Mouse (Mus musculus) liver, adult 2 months (tissue): ENCODE results near the gene Nell2. TPM values are rescaled to one million over a fixed set of nuclear protein-coding genes. Genes with fewer than 3 reads are reported as not detected.

Experiments
- DNase-seq: peaks from one replicate; pipeline ENCODE4 v3.0.0-alpha.2; 2011; ENCODE audit warnings: low read depth, low spot score; ENCODE audit errors: extremely low read depth
- H3K27ac ChIP-seq: fragments of 200-500 bp; replicated peaks from 2 replicates; pipeline ENCODE4 v1.5.1; 2012; ENCODE audit warnings: low read depth, mild to moderate bottlenecking, control low read depth, inconsistent platforms, low read length; ENCODE audit not compliant: insufficient read depth
- H3K27me3 ChIP-seq: fragments of 200-500 bp; 2 replicates; pipeline ENCODE4 v1.6.1; 2012; ENCODE audit warnings: mild to moderate bottlenecking, moderate library complexity, low read length, inconsistent platforms; ENCODE audit not compliant: control insufficient read depth, insufficient read depth
- H3K36me3 ChIP-seq: fragments of 200-500 bp; 2 replicates; pipeline ENCODE4 v1.6.1; 2012; ENCODE audit warnings: low read length, inconsistent platforms; ENCODE audit not compliant: control insufficient read depth, insufficient read depth
- H3K4me1 ChIP-seq: fragments of 200-500 bp; 2 replicates; pipeline ENCODE4 v1.6.1; 2011; ENCODE audit warnings: low read length; ENCODE audit not compliant: control insufficient read depth, insufficient read depth
- H3K4me3 ChIP-seq: fragments of 200-500 bp; 2 replicates; pipeline ENCODE4 v1.5.1; 2011; ENCODE audit warnings: low read depth, mild to moderate bottlenecking, control low read depth, low read length, moderate library complexity; ENCODE audit not compliant: insufficient read depth
- H3K79me2 ChIP-seq: fragments of 200-500 bp; 2 replicates; pipeline ENCODE4 v1.6.1; 2012; ENCODE audit warnings: inconsistent platforms, mild to moderate bottlenecking, low read length, moderate library complexity; ENCODE audit not compliant: control insufficient read depth, insufficient read depth
- H3K9ac ChIP-seq: fragments of 200-500 bp; 2 replicates; pipeline ENCODE4 v1.6.1; 2012; ENCODE audit warnings: low read depth, mild to moderate bottlenecking, control low read depth, inconsistent platforms, low read length
- CTCF ChIP-seq: fragments of 200-500 bp; IDR thresholded peaks from 2 replicates; pipeline ENCODE4 v1.5.1; 2011; ENCODE audit warnings: low read depth, low read length, control low read depth
- POLR2A ChIP-seq: fragments of 200-500 bp; IDR thresholded peaks from 2 replicates; pipeline ENCODE4 v1.6.1; 2011; ENCODE audit warnings: low read length, control low read depth; ENCODE audit not compliant: insufficient read depth; ENCODE audit errors: extremely low read depth
- WGBS: fragments of 180-500 bp; shearing (Covaris S2); methylation state at CpG from one replicate; pipeline ENCODE4 v1.1.7; 2018; 5-methylcytosine and 5-hydroxymethylcytosine counted together
- polyA plus RNA-seq: library from polyadenylated mRNA; depleted of rRNA; stranded (reverse); fragments of >200 nt; gene quantifications from 2 replicates; pipeline ENCODE4 v1.2.3, GENCODE M21; 2012
- total RNA-seq: library from RNA; depleted of rRNA; stranded (reverse); fragments of >200 nt; gene quantifications from 2 replicates; pipeline ENCODE4 v1.2.3, GENCODE M21; 2014

Gene Nell2
- total and polyA plus RNA-seq, 2 experiments: not detected

- H3K9ac ChIP-seq: no peak overlapping the region
- WGBS: 80% methylated on average over 4 of the region's 4 CpGs
Measured at GRCm38 (mm10) chr15:95489174-95489573, 39.2 kb downstream of the Nell2 start.

DNA sequence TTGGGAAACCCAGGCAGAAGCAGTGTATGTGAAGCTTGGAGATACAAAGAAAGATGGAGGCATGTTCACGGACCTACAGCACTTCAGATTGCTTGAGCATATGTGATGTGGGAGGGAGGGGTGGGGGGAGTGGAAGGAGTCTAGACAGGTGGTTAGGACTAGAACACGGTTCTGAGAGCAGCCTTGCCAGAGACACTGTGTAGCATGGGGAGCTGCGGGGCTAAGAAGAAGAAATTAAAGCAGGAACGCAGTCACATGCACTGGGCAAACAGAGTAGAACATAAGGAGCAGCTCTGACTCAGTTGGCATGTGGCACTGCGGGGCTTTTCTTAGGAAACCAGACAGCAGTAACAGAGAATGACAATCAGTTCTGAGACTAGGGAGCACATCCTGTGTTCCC is 40.4 kb downstream of the Nell2 start:
- no peaks in the 10 kb centered on the region for H3K36me3 ChIP-seq
- no peak overlapping the region for H3K4me3 ChIP-seq
- 80% methylated on average over 5 of the region's 5 CpGs for WGBS
- no peak overlapping the region for H3K9ac ChIP-seq
- H3K79me2 ChIP-seq: no peaks in the 10 kb centered on the region
- H3K27me3 ChIP-seq: no peaks in the 10 kb centered on the region
- H3K27ac ChIP-seq: no peak overlapping the region
- no peak for DNase-seq
- no peaks in the 10 kb centered on the region for H3K4me1 ChIP-seq
- no peak for TF ChIP-seq POLR2A
- no peak for TF ChIP-seq CTCF

More at GRCm38 (mm10) chr15:95489174-95489573, 39.2 kb downstream of the Nell2 start:
- Histone ChIP-seq H3K79me2 (no peaks in the 10 kb centered on the region), H3K4me3 (no peak overlapping the region), H3K27me3 (no peaks in the 10 kb centered on the region), H3K4me1 (no peaks in the 10 kb centered on the region), H3K27ac (no peak overlapping the region), H3K36me3 (no peaks in the 10 kb centered on the region)
- TF ChIP-seq CTCF: no peak
- no peak for TF ChIP-seq POLR2A
- no peak for DNase-seq

GRCm38 (mm10) chr15:95482002-95482401 is 46.4 kb downstream of the Nell2 start:
- H3K4me3 ChIP-seq: no peak overlapping the region
- H3K27me3 ChIP-seq: no peaks in the 10 kb centered on the region
- no peak overlapping the region for H3K27ac ChIP-seq
- DNase-seq: no peak
- no peaks in the 10 kb centered on the region for H3K4me1 ChIP-seq
- 84% methylated on average over 9 of the region's 9 CpGs for WGBS
- no peak overlapping the region for H3K9ac ChIP-seq
- H3K36me3 ChIP-seq: no peaks in the 10 kb centered on the region
- TF ChIP-seq POLR2A: no peak
- TF ChIP-seq CTCF: no peak
- H3K79me2 ChIP-seq: no peaks in the 10 kb centered on the region

DNA sequence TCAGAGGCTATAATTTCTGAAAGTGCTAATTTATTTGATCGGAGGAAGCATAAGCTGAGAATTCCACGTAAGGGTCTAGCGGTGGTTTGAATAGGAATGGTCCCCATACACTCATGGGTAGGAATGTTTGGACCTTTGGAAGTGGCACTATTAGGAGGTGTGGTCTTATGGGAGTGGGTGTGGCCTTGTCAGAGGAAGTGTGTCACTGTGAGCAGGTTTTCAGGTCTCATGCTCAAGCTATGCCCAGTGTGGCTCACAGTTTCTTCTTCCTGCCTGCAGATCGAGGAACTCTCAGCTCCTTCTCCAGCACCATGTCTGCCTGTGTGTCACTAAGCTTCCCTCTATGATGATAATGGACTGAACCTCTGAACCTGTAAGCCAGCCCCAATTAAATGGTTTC is 46.8 kb downstream of the Nell2 start:
- Histone ChIP-seq H3K9ac (no peak overlapping the region), H3K36me3 (no peaks in the 10 kb centered on the region), H3K79me2 (no peaks in the 10 kb centered on the region), H3K4me1 (no peaks in the 10 kb centered on the region), H3K27ac (no peak overlapping the region), H3K27me3 (no peaks in the 10 kb centered on the region), H3K4me3 (no peak overlapping the region)
- no peak for DNase-seq
- WGBS: 90% methylated on average over 4 of the region's 4 CpGs
- TF ChIP-seq POLR2A: no peak
- TF ChIP-seq CTCF: no peak

DNA sequence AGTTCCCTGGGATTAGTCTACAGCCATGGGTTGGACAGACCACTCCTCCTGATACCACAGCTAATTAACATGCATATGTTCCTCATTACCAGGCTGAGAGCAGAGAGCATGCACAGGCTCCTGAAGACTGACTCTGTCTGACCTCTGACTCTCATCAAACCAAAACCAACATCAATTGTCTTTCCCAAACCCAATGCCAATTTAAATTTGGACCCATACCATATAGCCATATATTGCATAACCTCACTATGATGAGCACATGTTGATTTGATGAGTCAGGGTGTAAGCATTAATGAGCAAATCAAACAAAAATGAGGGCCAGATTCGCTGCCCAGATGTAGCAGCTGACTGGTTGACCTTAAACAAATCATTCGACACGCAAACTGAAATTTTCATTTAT is 51.9 kb downstream of the Nell2 start:
- 86% methylated on average over 3 of the region's 3 CpGs for WGBS
- no peak overlapping the region for H3K4me3 ChIP-seq
- H3K79me2 ChIP-seq: no peaks in the 10 kb centered on the region
- H3K4me1 ChIP-seq: no peaks in the 10 kb centered on the region
- no peak overlapping the region for H3K27ac ChIP-seq
- no peak overlapping the region for H3K9ac ChIP-seq
- no peaks in the 10 kb centered on the region for H3K27me3 ChIP-seq
- DNase-seq: no peak
- TF ChIP-seq POLR2A: no peak
- no peak for TF ChIP-seq CTCF
- H3K36me3 ChIP-seq: no peaks in the 10 kb centered on the region

GRCm38 (mm10) chr15:95473976-95474375 is 54.4 kb downstream of the Nell2 start:
- Histone ChIP-seq H3K9ac (no peak overlapping the region), H3K27ac (no peak overlapping the region), H3K27me3 (no peaks in the 10 kb centered on the region), H3K79me2 (no peaks in the 10 kb centered on the region), H3K36me3 (no peaks in the 10 kb centered on the region), H3K4me1 (no peaks in the 10 kb centered on the region), H3K4me3 (no peak overlapping the region)
- no peak for DNase-seq
- 85% methylated on average over 6 of the region's 6 CpGs for WGBS
- TF ChIP-seq CTCF (no peak), POLR2A (no peak)
